Mouse (Mus musculus) lung, adult 18-20 months (tissue): ENCODE measurements around the gene Large2.
"Not testable (repeated sequence)": the region's sequence is repeated elsewhere in the genome, so short reads cannot be mapped to it uniquely, and the experiment has no call there.

Experiments
- DNase-seq, 2 experiments: peaks; one replicate each; pipeline ENCODE4 v3.0.0; 2022; ENCODE audit warnings: mixed read lengths in 2 of 2

Gene Large2

DNA sequence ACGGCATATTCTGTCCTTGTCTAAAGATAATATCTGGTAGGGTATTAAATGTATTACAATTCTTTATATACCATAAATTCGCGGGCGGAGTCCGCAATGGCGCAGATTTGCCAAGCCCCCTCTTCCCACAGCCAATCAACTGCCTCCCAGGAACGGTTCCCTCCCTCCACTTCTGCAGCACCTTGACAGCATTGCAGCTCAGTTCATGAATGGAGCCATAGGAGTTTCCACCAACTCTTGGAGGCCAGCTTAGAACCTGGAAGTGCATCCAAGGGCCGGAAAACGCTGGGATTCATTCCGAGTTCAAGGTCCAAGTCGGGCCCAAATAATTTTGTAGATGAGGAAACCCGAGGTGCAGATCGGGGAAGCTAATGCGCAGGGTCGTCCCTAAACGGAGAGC lies at the start of gene Large2, which contains the start of gene Pex16:
Gene Large2 (minus strand): TSS at position 356 of the 400 bp plus-strand sequence.
Gene Pex16 (plus strand): TSS at position 163 of the 400 bp plus-strand sequence.
- peak; percentile 61 for DNase-seq

DNA sequence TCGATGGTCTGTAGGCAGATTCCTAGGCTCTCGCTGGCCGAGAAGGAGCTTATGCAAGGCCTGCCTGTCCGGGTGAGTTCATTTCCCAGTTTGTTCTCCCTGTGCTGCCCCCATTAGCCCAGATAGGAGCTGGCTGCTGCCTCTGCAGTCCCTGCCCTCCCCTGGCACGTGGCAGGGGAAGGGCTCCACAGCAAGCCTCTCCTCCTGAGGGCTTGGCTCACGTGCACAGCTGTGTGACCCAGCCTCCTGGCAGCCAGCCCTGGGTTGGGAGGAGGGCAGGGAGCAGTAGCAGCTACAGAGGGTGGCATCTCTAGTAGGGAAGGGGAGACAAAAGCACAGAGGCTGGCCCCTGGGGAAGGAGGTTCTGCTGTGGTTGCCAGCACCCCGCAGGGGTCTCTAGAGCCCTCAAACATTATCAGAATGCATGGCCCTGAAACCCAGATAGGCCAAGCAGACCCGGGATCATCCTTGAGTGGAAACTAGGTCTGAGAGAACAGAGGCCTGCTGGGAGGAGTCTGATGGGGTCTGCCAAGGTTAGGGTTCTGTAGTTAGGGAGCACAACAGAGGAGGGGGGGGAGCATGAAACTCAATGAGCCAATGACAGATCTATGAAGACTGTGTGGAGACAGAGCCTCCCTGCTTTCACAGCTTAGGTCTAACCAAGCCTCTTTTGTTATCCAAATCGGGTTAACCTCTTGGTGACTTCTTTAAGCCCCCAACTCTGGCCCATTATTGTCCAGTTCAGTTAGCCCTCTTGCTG lies 49.2 kb upstream of the Large2 start:
- DNase-seq: peak; percentile 97 to 98

DNA sequence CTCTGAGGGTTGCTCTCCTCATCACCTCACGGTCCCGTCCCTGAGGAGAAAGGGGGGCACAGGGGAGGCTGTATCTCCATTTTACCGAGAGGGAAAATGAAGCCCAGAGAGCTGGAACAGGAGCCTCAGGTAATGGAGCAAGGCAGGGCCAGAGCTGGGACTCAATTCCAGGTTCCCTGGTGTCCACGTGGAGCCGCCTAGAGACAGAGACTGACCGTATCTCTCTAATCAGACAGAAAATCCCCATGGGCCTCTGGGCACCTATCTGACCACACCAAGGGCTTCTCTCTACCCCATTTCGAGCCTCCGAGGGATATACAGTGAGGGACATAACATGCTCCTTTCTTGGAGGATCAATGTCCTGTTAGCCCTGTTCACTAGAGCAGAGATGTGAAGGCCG lies 48.5 kb upstream of the Large2 start:
- no peak for DNase-seq

DNA sequence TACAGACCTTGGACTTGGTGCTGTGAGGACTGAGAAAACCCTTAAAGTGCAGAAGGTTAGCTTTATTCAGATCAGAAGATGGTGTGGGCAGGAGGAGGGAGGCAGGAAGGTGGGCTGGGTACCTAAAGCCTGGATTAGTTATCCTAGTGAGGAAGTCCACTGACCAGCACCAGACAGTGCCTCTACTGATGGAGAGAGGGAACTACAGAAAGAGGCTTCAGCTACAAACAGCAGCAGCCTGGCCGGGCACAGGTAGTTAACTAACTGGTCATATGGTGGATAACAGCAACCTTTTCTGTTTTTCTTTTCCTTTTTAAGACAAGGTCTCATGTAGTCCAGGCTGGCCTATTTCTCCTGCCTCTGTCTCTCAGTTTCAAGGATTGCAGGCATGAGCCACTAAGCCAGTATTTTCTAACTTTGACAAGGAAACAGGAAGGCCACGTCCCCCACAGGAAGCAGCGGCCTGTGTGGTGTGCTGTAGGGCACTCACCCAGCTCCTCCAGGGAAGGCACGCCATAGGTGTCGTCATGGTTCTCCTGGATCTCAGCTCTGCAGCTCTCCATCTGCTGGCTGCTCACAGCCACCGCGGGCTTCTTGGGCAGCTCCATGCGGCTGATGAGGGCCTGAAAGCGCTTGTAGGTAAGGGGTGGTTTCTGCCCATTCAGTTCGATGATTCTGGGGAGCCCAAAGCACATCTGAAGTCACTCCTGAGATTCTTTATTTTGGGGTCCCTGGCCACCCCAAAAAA lies 47.9 kb upstream of the Large2 start:
- no peak for DNase-seq

DNA sequence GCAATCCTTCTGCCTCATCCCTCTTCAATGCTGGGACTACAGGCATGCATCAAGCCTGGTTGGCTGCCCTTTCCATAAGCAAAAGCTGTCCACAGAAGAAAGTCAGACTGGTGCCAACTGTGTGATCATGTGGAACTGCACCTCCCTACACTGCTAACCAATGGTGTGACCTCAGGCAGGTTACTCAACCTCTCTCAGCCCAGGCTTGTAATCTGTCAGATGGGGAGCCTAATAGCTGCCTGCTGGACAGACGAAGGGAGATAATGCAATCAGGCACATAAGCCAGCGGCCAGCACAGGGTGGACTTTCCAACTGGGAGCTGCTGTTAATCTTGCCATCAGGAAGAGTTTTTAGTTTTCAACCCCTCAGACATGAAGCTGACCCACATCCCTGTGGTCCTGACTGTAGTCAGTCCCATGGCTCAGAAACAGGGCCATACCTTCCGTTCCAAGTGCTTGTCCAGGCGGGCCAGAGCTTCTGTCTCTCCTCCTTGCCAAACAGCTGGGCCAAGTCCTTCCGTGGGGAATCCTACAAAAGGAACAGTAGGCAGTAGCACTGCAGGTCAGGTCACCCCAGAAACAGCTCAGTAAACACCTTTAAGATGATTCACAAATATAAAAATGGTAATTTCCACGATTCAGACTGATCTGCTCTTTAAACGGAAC lies 47.2 kb upstream of the Large2 start:
- DNase-seq: no peak

DNA sequence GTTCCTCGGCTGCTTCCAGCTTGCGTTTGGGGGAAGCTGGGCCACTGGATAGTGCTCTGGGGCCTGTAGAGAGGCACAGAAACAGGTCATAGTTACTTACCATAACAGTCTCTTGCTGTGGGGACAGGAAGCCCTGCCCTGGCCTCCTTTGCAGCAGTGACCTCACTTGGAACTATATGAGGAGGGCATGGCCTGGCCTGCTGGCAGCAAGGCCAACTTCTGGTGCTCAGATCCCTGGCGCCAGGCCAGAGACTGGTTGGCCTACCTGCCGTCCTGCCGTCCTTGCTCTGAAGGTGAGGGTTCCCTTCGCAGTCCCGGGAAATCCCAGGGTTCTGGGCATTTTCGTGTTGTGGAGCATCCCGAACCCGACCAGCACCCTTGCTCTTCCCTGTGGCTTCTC lies 37.0 kb upstream of the Large2 start:
- no peak for DNase-seq

DNA sequence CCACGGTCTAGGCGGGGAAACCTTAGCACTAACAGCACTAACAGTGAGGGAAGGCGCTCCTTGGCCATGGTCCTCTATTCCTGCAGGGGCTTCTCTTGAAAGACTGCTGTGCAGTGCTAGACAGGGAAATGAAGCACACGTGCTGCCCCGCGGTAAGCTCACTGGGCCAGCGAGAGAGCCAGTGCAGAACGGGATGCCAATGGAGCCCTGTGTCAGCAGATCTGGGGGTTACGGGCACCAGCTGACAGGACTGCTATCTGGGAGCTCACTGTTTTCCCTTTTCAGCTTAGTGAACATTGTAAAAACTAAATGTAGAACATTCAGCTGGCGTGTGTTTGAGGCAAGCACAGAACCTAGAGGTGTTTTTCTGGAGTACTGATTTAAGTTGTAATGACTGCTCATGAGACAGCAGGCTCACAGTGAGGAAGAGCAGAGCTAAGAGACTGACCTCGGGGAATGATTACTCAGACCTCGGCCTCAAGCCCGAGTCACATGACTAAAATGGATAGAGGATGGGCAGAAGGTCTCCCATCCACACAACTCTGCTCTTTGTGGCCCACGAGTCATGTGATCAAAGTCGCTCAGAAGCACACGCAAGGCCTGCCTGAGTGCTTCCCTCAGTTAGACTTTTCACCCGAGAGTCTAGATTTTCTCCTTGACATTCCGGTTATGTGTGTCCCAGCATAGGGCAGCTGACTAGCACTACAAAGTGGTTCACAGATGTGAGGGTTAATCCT lies 33.8 kb upstream of the Large2 start:
- DNase-seq: no peak

DNA sequence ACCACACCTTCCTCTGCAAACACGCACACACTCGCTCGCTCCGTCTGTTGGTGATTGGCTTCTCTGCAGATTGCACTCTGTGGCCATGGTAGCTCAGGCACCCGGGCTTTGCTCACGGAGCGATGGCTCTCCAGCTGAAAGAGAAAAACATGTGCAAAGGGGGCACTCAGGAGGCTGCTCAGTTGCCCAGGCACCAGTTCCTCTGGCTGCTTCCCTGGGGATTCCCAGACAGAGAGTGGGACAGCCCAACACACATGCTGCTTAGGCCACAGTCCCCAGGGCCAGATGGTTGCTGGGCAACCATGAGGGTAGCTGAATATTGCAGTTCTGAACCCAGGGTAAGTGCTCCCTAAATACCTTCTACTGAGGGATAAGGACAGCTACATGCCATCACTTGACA lies 31.0 kb upstream of the Large2 start:
- DNase-seq: peak in 1 of 2 experiments; percentile 29

DNA sequence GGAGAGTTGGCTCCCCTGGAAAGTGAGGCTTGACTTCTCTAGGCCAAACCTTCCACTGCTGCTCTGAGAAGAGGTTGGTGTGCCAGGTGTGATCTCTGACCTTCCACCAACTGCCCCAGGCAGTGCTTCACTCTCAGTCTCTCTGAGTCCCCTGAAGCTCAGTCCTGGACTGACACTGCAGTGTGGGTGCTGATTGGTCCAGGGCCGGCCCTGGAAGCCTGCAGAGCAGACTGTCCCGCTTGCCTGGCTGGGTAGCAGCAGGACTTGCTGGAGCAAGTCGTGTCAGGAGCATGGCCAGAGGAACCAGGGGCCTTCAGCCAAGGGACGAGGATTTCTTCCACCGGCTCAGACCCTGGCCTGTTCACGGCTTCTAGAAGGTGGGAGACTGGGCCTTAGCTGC lies 30.1 kb upstream of the Large2 start:
- no peak for DNase-seq

DNA sequence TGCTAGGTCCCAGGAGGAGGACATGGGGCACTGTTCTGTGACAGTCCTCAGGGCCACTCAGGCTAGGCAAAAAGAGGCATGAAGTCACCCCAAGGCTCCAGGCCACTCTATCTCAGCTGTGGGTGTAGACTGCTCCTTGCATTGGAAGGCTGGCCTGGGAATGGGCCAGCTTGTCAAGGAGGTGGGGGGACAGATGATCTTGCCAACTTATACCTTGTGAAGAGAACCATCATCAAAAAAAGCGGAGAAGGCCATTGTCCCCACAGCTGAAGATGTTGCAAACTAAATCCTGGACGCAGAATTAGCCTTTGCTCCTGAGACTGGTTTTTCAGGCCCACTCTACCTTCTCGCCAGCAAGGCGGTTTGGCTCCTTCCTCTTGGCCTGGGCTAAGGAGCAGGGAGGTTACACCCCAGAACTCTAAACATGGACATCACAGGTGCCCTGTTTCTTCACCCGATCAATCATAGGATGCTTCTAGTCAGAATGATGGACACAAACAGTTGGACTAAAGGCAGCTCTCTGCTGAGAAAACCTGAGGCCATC lies 29.2 kb upstream of the Large2 start:
- no peak for DNase-seq

DNA sequence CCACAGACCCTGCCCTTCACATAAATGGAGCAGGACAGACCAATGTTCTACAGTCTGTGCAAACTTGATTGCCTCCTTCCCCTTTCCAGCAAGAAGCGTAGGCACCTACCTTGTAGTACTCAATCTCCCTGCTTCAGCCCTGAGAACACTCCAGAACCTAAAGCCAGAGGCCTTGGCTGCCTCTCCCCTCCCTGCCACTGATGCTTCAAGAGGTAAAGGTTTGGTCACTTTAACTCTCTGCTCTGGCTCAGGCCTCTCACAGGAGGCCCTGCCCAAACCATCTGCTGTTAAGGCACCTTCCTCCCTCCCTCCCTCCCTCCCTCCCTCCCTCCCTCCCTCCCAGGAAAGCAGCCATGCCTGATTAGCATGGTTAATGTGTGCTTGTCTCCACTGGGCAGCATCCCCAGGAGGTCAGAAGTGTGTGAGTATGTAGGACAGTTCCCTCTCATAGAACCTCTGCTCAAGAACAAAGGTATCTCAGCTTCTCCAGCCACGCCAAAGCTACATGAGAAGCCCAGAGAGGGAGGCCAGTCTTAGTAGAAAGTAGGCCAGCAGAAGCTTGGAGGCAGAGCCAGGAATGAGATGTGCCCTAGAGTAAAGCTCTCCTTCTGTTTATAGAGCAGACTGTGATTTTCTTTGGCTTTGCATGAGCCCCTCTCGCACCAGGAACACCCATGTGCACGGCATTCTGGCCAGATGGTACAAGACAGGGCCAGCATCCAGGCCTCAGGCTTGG lies 28.1 kb upstream of the Large2 start:
- no peak for DNase-seq

DNA sequence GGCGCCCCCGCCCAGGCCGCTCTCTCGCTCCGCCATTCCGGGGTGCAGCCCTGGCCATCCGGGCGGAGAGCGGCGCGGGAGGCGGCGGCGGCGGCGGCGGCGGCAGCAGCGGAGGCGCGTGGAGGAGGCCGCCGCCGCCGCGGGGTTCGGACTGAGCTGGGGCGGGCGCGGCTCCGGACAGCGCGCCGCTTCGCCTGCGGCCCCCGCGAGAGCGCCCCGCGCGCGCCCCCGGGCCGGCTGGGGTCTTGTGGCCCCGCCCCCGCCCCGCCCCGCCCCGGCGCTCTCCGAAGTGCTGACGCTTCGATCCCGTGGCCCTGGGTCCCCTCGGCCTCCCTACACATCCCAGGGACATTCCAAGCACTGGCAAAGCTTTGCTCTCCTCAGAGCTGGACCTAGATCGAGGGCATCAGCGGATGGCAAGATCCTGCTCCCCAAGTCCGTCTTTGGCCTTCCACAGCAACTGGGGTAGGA lies 26.5 kb upstream of the Large2 start, which contains the start of gene Mapk8ip1:
Gene Mapk8ip1 (minus strand): TSS at position 173 of the 471 bp plus-strand sequence.
- no peak for DNase-seq

DNA sequence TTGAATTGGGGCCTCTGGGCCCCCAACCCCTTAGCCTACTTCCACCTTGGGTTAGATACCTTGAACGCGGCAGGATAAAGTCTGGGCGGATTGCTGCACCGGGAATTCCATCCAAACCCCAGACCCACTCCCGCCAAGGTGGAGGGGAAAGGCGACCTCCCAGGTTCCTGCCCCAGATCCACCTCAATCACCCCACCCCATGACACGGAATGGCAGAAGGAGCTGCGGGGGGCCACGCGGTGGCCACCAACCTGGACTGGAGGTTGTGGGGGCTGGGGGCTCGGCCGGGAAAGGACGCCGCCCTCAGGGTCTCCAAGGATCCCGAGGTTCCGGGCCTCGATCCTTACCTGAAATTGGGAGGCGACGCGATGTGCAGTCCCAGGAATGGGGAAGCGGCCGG lies 26.0 kb upstream of the Large2 start:
- DNase-seq: no peak

DNA sequence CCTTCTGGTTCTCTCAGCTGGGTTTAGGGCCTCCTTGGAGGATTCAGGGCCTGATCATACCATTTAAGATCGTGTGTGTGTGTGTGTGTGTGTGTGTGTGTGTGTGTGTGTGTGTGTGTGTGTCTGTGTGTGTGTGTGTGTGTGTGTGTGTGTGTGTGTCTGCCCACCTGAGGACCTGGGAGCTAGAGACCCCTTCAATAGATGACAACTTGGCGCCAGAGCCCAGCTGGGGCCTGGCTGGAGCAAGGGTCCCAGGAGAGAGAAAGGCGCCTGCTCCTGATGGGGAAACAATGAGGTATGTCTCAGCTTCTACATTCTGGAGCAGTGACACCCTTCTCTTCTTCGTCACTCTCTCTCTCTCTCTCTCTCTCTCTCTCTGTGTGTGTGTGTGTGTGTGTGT lies 25.2 kb upstream of the Large2 start:
- not testable (repeated sequence) for DNase-seq

DNA sequence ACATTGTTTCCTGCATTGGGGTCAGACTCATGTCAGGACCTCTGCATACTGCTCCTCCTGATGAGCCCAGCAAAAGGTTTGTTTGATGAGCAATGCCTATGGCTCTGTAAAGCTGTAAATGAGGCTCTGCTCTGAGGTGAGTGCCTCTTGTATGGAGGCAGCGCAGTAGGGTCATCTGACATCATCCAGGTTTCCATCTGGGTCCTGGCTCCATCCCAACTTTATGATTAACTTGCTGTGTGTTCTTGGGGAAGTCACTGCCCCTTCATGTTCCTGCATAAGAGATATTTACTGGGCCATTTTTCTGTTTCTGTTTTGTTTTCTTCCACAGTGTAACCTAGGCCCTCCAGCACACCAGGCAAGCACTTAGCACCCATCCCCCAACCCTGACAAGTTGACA lies 22.8 kb upstream of the Large2 start:
- DNase-seq: no peak

DNA sequence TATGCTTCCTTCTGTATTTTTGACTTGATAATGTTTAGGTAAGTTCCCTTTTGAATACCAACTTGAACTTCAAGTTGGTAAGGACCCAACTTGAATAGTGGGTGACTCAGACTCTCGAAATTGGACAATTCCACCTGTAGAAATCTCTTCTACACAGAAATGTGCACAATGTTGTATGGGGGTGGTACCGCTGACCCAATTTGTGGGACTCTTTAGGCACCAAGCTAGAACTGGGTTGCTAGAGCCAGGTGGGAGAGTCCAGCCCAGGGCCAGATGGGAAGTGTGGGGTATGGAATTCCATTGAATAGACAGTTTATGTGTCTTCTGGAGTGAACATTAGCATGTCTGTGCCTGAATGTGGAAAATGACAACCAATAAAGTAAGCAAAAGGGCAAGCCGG lies 20.9 kb upstream of the Large2 start:
- DNase-seq: no peak

DNA sequence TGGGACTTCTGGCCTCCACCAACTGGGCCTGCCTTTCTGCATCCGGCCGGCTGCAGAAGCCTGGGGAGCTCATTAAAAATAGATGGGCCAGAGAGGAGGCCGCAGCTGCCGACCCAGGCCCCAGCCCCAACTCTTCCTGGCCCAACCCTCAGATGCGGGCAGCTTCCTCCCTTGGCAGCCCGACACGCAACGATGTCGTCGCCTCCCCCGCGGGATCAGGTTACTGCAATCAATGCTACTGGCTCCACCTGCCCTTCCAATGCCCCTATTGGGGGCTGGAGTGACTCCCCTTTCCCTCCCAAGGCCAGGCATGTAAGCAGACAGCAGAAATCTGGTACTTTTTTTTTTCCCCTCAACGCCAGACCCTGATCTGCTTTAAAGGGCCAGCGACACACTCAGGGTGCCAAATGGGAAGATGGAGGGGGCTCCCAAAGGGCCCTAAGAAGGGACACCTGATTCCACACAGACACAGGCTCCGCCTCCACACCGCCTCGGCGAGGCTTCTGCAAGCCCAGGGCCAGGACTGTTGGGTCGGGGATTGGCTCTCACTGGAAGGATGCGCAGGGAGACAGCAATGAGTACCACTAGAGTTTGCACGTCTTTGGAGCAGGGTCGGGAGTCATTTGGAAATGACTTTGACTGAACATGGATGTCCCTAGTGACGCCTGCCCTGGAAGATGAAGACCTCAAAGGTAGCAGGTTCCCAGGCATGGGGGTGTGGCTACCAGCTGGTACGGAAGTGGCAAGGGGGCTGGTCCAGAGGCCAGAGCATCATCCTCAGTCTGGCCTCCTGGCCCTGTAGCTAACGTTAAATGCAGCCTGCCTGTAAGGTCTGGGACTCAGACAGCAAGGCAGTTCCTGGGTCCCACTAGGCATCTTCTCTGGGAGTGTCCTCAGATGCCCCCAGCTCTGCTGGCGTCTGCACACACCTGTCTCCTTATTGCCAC lies 17.9 kb upstream of the Large2 start:
- DNase-seq: no peak

DNA sequence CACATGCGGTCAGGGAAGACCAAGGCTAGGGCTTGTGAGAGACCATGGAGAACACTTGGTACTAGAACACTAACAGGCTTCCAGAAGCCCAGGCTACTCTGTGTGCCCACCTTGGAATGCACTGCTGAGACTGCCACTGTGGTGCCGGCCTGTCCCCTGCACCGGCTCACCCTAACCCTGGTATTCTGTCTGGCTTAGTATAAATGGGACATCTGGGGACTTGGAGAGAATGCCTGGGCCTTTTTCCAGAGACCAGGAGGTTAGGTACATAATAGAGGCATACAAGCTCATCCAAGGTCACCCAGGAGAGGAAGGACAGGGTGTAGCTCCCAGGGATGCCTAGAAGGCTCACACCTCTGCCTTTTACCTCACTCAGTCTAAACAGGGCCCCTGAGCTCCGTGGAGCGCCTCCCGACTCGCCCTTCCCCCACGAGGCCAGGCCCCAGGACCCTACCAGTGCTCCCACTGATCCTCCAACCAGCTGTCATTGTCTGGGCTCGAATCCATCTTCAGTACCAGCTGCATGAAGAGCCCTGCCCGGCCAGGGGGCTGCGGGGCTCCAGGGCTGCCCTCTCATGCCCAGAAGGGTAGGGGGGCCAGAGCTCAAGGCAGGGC lies 17.1 kb upstream of the Large2 start:
- DNase-seq: no peak

DNA sequence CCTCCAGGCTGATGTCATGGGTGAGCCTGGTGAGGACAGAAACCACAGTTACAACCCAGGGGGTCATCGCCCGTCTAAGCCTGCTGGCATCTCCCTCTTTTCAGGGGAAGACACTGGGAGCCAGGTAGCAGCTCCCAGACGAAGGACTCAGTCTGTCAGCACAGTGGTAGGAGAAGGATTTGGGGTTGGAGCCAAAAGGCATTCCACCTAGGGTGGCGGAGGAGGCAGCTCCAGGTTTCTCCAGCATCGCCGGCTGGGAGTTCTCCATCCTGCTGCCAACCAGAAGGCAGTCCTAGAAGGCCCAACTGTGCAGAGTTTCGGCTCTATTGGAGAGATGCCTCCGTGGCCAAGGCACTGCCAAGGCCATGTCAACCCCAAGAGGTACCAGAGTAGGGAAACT lies 16.4 kb upstream of the Large2 start:
- DNase-seq: no peak
